In the genomic region with DNA sequence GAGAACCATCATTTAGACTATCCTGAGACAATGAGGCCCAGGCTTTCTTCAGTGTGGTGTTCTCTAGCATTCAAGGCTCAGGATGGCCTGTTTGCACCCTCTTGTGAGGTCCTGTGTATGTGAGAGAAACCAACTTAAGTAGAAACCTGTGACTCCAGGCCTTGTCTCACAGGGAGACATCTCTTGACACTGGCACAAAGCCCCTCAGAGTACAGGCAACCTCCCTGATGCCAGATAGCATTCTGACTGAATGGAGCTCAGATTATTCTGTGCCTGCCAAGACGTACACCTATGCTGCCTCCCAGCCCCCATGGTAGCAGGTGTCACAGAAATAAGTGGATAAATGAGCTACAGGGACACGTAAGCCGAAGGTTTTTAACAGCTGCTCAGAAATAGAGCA, we compare ENCODE assay signal across 23 mouse cellular contexts.
"Had no signal": no experiment of that assay in that cellular context is flagged by ENCODE, and none has a peak within 500 bp of the region (broad histone marks: within the 10 kb centered on the region; RNA-seq: fewer than 3 reads in every experiment).

No protein-coding gene starts in this region.

- DNase-seq: gastrocnemius, postnatal 36 days; heart, adult 18-20 months; heart, postnatal 36 days; kidney, adult 18-20 months; kidney, adult 8-10 months; kidney, postnatal 10 days; kidney, postnatal 25 days; kidney, postnatal 4 days; liver; liver, embryonic 13.5 days had no signal

- H3K4me3 ChIP-seq: heart, embryonic 13.5 days; heart, embryonic 15.5 days; hindbrain, embryonic 12.5 days; intestine, embryonic 15.5 days; layer of hippocampus, adult 2 months; left cerebral cortex, adult 2 months; limb, embryonic 10.5 days; limb, embryonic 12.5 days; liver, embryonic 13.5 days; liver, embryonic 15.5 days had no signal

- H3K9me3 ChIP-seq: heart, embryonic 13.5 days; heart, embryonic 15.5 days; hindbrain, embryonic 12.5 days; intestine, embryonic 15.5 days; limb, embryonic 10.5 days; limb, embryonic 12.5 days; liver, embryonic 13.5 days; liver, embryonic 15.5 days had no signal

- H3K9ac ChIP-seq: heart, embryonic 13.5 days; heart, embryonic 15.5 days; hindbrain, embryonic 12.5 days; hindbrain, embryonic 14.5 days; intestine, embryonic 15.5 days; limb, embryonic 12.5 days; liver, embryonic 13.5 days; liver, embryonic 15.5 days had no signal

- H3K4me1 ChIP-seq: liver, embryonic 13.5 days had no signal

- H3K4me2 ChIP-seq: heart, embryonic 11.5 days; heart, embryonic 13.5 days; heart, embryonic 15.5 days; hindbrain, embryonic 12.5 days; hindbrain, embryonic 14.5 days; intestine, embryonic 15.5 days; limb, embryonic 12.5 days; liver, embryonic 11.5 days; liver, embryonic 13.5 days; liver, embryonic 15.5 days had no signal

- H3K36me3 ChIP-seq: heart, embryonic 13.5 days; heart, embryonic 15.5 days; hindbrain, embryonic 12.5 days; intestine, embryonic 15.5 days; limb, embryonic 10.5 days; limb, embryonic 12.5 days; liver, embryonic 13.5 days; liver, embryonic 15.5 days had no signal

- H3K27ac ChIP-seq: heart, embryonic 13.5 days; heart, embryonic 15.5 days; hindbrain, embryonic 12.5 days; hindbrain, embryonic 14.5 days; intestine, embryonic 15.5 days; layer of hippocampus, adult 2 months; left cerebral cortex, adult 2 months; limb, embryonic 10.5 days; limb, embryonic 12.5 days; liver, embryonic 13.5 days; liver, embryonic 15.5 days had no signal

- ATAC-seq: intestine, embryonic 15.5 days; intestine, postnatal 0 days had no signal

- H3K27me3 ChIP-seq: heart, embryonic 15.5 days; hindbrain, embryonic 12.5 days; intestine, embryonic 15.5 days; limb, embryonic 12.5 days; liver, embryonic 13.5 days; liver, embryonic 15.5 days had no signal
